Mouse (Mus musculus): ENCODE data around the gene Gm4737.

The Gm4737 gene

DNA sequence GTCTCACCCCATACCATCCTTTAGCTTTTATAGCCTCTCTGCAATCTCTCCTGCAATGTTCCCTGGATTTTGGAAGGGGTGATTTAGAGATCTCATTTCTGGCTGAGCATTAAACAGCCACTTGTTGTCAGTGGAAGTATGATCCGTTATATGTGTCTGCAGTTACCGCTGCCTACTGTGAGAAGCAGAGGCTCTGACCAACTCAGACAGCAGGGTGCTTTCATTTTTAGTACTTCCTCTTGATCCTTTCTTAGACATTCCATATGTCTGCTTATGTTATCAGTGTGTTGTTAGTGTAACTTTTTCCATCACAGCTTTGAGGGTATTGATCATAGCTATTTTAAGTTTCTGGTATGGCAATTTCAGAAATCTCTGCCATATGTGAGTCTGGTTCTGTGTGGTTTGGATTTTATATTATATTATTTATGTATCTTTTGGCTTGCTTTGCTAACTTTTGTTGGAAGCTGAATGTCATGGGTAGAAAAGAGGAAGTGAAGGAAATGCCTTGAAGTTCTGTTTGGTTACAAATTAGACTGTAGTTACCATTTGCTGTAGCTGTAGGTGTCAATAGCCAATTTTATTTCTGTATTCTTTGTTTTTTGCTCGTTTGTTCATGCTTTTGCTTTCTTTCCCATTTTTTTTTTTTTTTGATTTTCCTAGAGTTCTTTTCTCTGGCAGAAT is 6.1 kb downstream of the Gm4737 start:
- no peaks in the 10 kb centered on the region for H3K36me3 ChIP-seq (ENCODE audit: insufficient read depth, low read length)
- TF ChIP-seq NANOG (IDR thresholded peaks at IDR 0.05; ENCODE audit: borderline replicate concordance, low read length) (no peak), POU5F1 (IDR thresholded peaks at IDR 0.05; ENCODE audit: borderline replicate concordance, low read length) (no peak), CTCF (conservative IDR thresholded peaks at IDR 0.05; ENCODE audit: low read length) (no peak)
- H3K27me3 ChIP-seq (ENCODE audit: insufficient read depth, low read length) = no peaks in the 10 kb centered on the region
- H3K4me1 ChIP-seq (replicated peaks; ENCODE audit: low read depth, low read length) = no peaks in the 10 kb centered on the region
- H3K4me3 ChIP-seq (replicated peaks; ENCODE audit: low read length) = no peak overlapping the region
- no peaks in the 10 kb centered on the region for H3K9me3 ChIP-seq (ENCODE audit: low read length)

DNA sequence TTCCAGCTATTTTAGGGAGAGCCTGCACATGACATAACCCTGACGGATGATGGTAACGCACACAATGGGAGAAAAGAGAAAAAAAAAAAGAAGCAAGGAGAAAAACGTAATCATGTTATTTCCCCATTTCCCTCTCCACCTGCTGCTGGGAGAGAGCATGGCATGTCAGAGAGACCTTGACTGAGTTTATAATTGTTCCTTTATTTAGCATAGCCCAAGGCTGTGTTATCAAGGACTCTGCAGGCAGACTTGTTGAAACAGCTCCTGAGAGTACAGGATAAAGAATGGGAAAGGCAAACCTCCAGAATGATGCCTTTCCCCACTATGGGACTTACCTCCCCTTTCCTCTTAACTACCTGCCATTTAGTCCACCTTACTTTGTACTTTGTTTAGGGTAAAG is 7.9 kb downstream of the Gm4737 start:
- H3K4me1 ChIP-seq (replicated peaks; ENCODE audit: low read depth, low read length) = no peaks in the 10 kb centered on the region
- no peaks in the 10 kb centered on the region for H3K36me3 ChIP-seq (ENCODE audit: insufficient read depth, low read length)
- H3K27me3 ChIP-seq (ENCODE audit: insufficient read depth, low read length) = no peaks in the 10 kb centered on the region
- TF ChIP-seq POU5F1 (IDR thresholded peaks at IDR 0.05; ENCODE audit: borderline replicate concordance, low read length) (no peak), CTCF (conservative IDR thresholded peaks at IDR 0.05; ENCODE audit: low read length) (no peak), NANOG (IDR thresholded peaks at IDR 0.05; ENCODE audit: borderline replicate concordance, low read length) (no peak)
- no peak overlapping the region for H3K4me3 ChIP-seq (replicated peaks; ENCODE audit: low read length)
- no peaks in the 10 kb centered on the region for H3K9me3 ChIP-seq (ENCODE audit: low read length)

DNA sequence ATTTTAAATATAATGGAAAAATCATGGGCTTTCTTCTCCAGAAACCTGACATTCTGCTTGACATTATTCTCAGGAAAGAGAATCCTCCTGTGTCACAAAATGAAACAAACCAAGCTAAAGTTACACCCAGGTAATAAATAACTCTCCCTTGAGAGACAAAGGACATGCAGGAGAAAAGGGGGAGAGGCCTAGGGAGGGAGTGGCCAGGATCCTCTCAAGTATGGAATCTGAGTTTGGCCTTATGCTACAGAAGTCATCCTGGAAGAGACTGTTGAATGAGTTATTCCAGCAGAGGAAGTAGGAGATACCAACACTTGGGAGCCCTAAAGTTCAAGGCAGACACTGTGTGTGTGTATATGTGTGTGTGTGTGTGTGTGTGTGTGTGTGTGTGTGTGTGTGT is 32.6 kb downstream of the Gm4737 start:
- H3K9me3 ChIP-seq (ENCODE audit: low read length) = no peaks in the 10 kb centered on the region
- H3K4me1 ChIP-seq (replicated peaks; ENCODE audit: low read depth, low read length) = peaks cover 15% of the 10 kb centered on the region
- H3K4me3 ChIP-seq (replicated peaks; ENCODE audit: low read length) = no peak overlapping the region
- H3K36me3 ChIP-seq (ENCODE audit: insufficient read depth, low read length) = no peaks in the 10 kb centered on the region
- H3K27me3 ChIP-seq (ENCODE audit: insufficient read depth, low read length) = no peaks in the 10 kb centered on the region
- TF ChIP-seq CTCF (conservative IDR thresholded peaks at IDR 0.05; ENCODE audit: low read length) = no peak
- no peak for TF ChIP-seq POU5F1 (IDR thresholded peaks at IDR 0.05; ENCODE audit: borderline replicate concordance, low read length)
- TF ChIP-seq NANOG (IDR thresholded peaks at IDR 0.05; ENCODE audit: borderline replicate concordance, low read length) = no peak

DNA sequence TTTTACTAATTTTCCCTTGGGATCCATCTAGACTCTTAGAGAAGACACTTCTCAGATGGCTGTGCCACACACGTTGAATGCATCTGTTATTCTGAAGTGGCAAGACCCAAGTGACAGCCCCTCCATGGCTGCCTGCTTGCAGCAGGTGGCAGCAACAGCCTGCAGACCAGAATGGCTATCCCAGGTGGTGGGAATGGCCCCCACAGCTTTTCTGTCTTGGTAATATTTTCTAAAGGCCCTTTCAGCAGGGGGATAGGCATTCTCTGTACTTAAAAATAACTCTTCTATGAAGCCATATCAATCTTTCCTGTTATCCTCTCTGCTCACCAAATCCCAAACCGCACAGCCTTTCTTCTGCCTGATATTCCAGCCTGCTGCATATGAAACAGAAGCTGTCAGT is 33.5 kb downstream of the Gm4737 start:
- no peak overlapping the region for H3K4me3 ChIP-seq (replicated peaks; ENCODE audit: low read length)
- H3K4me1 ChIP-seq (replicated peaks; ENCODE audit: low read depth, low read length) = peaks cover 15% of the 10 kb centered on the region
- TF ChIP-seq CTCF (conservative IDR thresholded peaks at IDR 0.05; ENCODE audit: low read length) (0 out of 2 replicates have a peak, but pooled peaks have one; percentile 9), POU5F1 (IDR thresholded peaks at IDR 0.05; ENCODE audit: borderline replicate concordance, low read length) (no peak)
- no peaks in the 10 kb centered on the region for H3K9me3 ChIP-seq (ENCODE audit: low read length)
- no peaks in the 10 kb centered on the region for H3K27me3 ChIP-seq (ENCODE audit: insufficient read depth, low read length)
- H3K36me3 ChIP-seq (ENCODE audit: insufficient read depth, low read length) = no peaks in the 10 kb centered on the region

DNA sequence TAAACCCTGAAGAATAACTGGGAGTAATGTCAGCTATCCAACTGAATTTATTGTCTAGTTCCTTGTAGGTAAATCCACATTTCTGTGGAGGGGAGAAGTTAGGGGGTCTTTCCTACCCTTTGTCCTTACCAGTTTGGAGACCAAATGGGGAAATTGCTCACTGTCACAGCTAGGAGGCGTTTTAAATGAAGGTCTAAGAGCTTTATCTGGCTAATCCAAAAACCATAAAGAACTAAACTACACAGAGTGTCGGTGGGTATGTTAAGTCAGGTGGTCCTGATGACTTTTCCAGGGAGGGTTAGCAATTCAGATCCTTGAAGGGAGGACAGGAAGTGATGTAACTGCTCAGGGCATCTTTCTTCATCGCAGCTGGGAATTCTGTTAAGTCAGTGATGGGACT is 34.3 kb downstream of the Gm4737 start:
- H3K27me3 ChIP-seq (ENCODE audit: insufficient read depth, low read length) = no peaks in the 10 kb centered on the region
- H3K9me3 ChIP-seq (ENCODE audit: low read length) = no peaks in the 10 kb centered on the region
- H3K4me3 ChIP-seq (replicated peaks; ENCODE audit: low read length) = no peak overlapping the region
- H3K4me1 ChIP-seq (replicated peaks; ENCODE audit: low read depth, low read length) = peaks cover 15% of the 10 kb centered on the region
- no peaks in the 10 kb centered on the region for H3K36me3 ChIP-seq (ENCODE audit: insufficient read depth, low read length)
- TF ChIP-seq CTCF (conservative IDR thresholded peaks at IDR 0.05; ENCODE audit: low read length) (no peak), POU5F1 (IDR thresholded peaks at IDR 0.05; ENCODE audit: borderline replicate concordance, low read length) (no peak), NANOG (IDR thresholded peaks at IDR 0.05; ENCODE audit: borderline replicate concordance, low read length) (no peak)

DNA sequence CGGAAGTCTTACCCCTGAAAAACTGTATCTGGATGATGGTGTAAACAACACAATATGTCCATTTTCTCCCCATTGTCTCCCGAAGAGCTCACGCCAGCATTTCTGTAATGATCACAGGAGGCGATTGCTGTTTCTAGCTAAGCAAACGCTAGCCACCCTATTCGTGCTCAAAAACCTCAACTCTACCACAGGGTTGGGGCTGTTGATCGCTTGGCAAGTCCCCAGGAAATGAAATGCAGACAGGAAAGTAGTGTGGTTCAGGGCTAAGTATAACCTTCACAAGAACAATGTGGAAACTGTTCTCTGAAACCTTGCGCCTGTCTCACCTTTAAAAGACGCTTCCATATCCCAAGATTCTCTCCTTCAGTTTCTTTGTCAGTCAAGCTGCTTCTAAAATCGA is 34.9 kb downstream of the Gm4737 start, which contains the start of gene Cd96:
Gene Cd96 (minus strand): TSS at position 232 of the 400 bp plus-strand sequence.
- TF ChIP-seq POU5F1 (IDR thresholded peaks at IDR 0.05; ENCODE audit: borderline replicate concordance, low read length) (no peak), NANOG (IDR thresholded peaks at IDR 0.05; ENCODE audit: borderline replicate concordance, low read length) (no peak), CTCF (conservative IDR thresholded peaks at IDR 0.05; ENCODE audit: low read length) (no peak)
- Histone ChIP-seq H3K4me1 (replicated peaks; ENCODE audit: low read depth, low read length) (peaks cover 15% of the 10 kb centered on the region), H3K4me3 (replicated peaks; ENCODE audit: low read length) (no peak within 1 kb of the TSS), H3K36me3 (ENCODE audit: insufficient read depth, low read length) (no peaks in the 10 kb centered on the region), H3K27me3 (ENCODE audit: insufficient read depth, low read length) (no peaks in the 10 kb centered on the region), H3K9me3 (ENCODE audit: low read length) (no peaks in the 10 kb centered on the region)

DNA sequence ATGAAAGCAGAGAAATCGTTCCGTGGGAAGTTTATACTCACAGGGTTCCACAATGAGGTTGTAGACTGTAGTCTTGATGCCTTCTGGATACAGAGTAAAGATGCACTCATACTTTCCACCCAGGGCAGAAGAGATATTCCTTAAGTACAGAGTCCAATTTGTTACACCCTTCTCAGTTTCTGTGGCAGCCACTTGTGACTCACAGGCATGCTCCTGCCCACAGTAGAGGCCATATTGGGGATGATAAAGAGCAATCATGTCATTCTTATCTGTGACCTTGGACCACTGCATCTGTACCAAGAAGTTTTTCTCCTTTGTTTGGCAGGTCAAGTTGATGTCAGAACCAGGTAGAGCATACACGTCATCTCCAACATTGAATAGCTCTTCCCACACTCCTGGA is 37.2 kb downstream of the Gm4737 start:
- Histone ChIP-seq H3K4me1 (replicated peaks; ENCODE audit: low read depth, low read length) (peaks cover 15% of the 10 kb centered on the region), H3K27me3 (ENCODE audit: insufficient read depth, low read length) (no peaks in the 10 kb centered on the region), H3K4me3 (replicated peaks; ENCODE audit: low read length) (no peak overlapping the region), H3K9me3 (ENCODE audit: low read length) (no peaks in the 10 kb centered on the region), H3K36me3 (ENCODE audit: insufficient read depth, low read length) (no peaks in the 10 kb centered on the region)
- TF ChIP-seq CTCF (conservative IDR thresholded peaks at IDR 0.05; ENCODE audit: low read length) = no peak
- TF ChIP-seq NANOG (IDR thresholded peaks at IDR 0.05; ENCODE audit: borderline replicate concordance, low read length) = no peak
- TF ChIP-seq POU5F1 (IDR thresholded peaks at IDR 0.05; ENCODE audit: borderline replicate concordance, low read length) = no peak

DNA sequence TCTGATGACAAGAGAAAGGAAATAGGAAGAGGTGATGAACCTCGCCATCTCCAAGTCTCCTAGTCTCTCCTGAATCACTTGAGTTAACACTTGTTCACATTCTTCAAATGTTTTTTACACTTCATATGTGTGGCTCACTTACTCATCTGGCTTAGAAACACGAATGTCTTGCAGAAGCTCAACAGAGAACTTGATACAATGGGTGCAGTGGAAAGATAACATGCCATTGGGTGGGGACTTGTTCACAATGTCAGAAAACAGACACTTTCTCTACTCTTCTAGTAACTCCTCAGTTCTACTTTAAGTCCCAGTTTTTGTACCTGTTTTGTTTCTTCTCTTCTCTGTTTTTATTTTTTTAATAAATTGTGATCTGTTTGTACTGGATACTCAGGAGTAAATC is 40.1 kb downstream of the Gm4737 start:
- Histone ChIP-seq H3K9me3 (ENCODE audit: low read length) (no peaks in the 10 kb centered on the region), H3K27me3 (ENCODE audit: insufficient read depth, low read length) (no peaks in the 10 kb centered on the region), H3K4me1 (replicated peaks; ENCODE audit: low read depth, low read length) (peaks cover under 1% of the 10 kb centered on the region; the same call in 1 of the 2 replicates), H3K4me3 (replicated peaks; ENCODE audit: low read length) (no peak overlapping the region), H3K36me3 (ENCODE audit: insufficient read depth, low read length) (no peaks in the 10 kb centered on the region)
- TF ChIP-seq POU5F1 (IDR thresholded peaks at IDR 0.05; ENCODE audit: borderline replicate concordance, low read length) (no peak), NANOG (IDR thresholded peaks at IDR 0.05; ENCODE audit: borderline replicate concordance, low read length) (no peak), CTCF (conservative IDR thresholded peaks at IDR 0.05; ENCODE audit: low read length) (no peak)

DNA sequence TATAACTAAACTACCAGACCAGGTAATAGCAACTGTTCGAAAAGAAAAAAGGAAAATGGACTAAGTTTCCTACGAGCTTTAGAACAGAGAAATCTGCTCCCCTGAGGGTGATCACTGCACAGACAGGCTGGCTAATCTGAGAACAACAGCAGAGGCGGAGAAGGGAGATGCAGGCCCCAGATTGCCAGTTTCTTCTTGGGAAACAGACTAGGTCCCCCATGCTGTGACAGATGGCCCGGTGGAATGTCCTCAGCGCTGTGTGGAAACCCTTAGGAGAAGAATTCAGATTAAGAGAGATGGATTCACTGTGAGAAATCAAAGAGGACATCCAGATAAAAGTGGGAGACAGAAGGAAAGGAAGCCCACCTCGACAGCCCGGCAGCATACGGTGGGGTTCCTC is 45.3 kb downstream of the Gm4737 start:
- Histone ChIP-seq H3K4me3 (replicated peaks; ENCODE audit: low read length) (no peak overlapping the region), H3K36me3 (ENCODE audit: insufficient read depth, low read length) (no peaks in the 10 kb centered on the region), H3K9me3 (ENCODE audit: low read length) (no peaks in the 10 kb centered on the region), H3K4me1 (replicated peaks; ENCODE audit: low read depth, low read length) (peaks cover 5% of the 10 kb centered on the region), H3K27me3 (ENCODE audit: insufficient read depth, low read length) (peaks cover 2% of the 10 kb centered on the region; the same call in 1 of the 2 replicates)
- TF ChIP-seq CTCF (conservative IDR thresholded peaks at IDR 0.05; ENCODE audit: low read length) (no peak), POU5F1 (IDR thresholded peaks at IDR 0.05; ENCODE audit: borderline replicate concordance, low read length) (no peak), NANOG (IDR thresholded peaks at IDR 0.05; ENCODE audit: borderline replicate concordance, low read length) (no peak)
